Mouse (Mus musculus) midbrain, embryonic 13.5 days (tissue): Measurements from ENCODE around the gene Slc35e1. TPM values are rescaled to one million over a fixed set of nuclear protein-coding genes. Genes with fewer than 3 reads are reported as not detected.

Experiments used
- ATAC-seq: fragments of 200-750 bp; cut with Nextera tagmentation; 2 replicates; pipeline ENCODE4 v1.8.0; 2017; ENCODE audit warnings: mild to moderate bottlenecking, moderate TSS enrichment, moderate library complexity
- H3K27ac ChIP-seq: fragments of 300-500 bp; sonication (generic); 2 replicates; pipeline ENCODE4 v1.5.1; 2015; ENCODE audit warnings: inconsistent platforms, mild to moderate bottlenecking, moderate library complexity
- H3K27me3 ChIP-seq: fragments of 300-500 bp; sonication (generic); 2 replicates; pipeline ENCODE4 v1.6.1; 2015; ENCODE audit warnings: mild to moderate bottlenecking, inconsistent platforms
- H3K36me3 ChIP-seq: fragments of 300-500 bp; sonication (generic); 2 replicates; pipeline ENCODE4 v1.6.1; 2015; ENCODE audit warnings: mild to moderate bottlenecking, inconsistent platforms
- H3K4me1 ChIP-seq: fragments of 300-500 bp; sonication (generic); replicated peaks from 2 replicates; pipeline ENCODE4 v1.6.1; 2015; ENCODE audit warnings: inconsistent platforms
- H3K4me2 ChIP-seq: fragments of 300-500 bp; sonication (generic); replicated peaks from 2 replicates; pipeline ENCODE4 v1.6.1; 2015; ENCODE audit warnings: moderate library complexity, mild to moderate bottlenecking, inconsistent platforms
- H3K4me3 ChIP-seq: fragments of 300-500 bp; sonication (generic); replicated peaks from 2 replicates; pipeline ENCODE4 v1.5.1; 2015; ENCODE audit warnings: mild to moderate bottlenecking, inconsistent platforms
- H3K9ac ChIP-seq: fragments of 300-500 bp; sonication (generic); replicated peaks from 2 replicates; pipeline ENCODE4 v1.6.1; 2015; ENCODE audit warnings: mild to moderate bottlenecking, inconsistent platforms
- H3K9me3 ChIP-seq: fragments of 300-500 bp; sonication (generic); 2 replicates; pipeline ENCODE4 v1.6.1; 2016; ENCODE audit warnings: mild to moderate bottlenecking, inconsistent platforms
- WGBS: fragments of 180-500 bp; shearing (Covaris S2); methylation state at CpG from one replicate; pipeline ENCODE4 v1.1.7; 2015; 5-methylcytosine and 5-hydroxymethylcytosine counted together
- polyA plus RNA-seq: library from polyadenylated mRNA; unstranded; fragments of >200 nt; fragmentation: Nextera tagmentation; extraction: Ambion mirVana; gene quantifications from 2 replicates; pipeline ENCODE4 v1.2.1, GENCODE M21; 2015

Slc35e1 gene
- polyA plus RNA-seq, 1 experiment from 2014 or later = 11.9 TPM

DNA sequence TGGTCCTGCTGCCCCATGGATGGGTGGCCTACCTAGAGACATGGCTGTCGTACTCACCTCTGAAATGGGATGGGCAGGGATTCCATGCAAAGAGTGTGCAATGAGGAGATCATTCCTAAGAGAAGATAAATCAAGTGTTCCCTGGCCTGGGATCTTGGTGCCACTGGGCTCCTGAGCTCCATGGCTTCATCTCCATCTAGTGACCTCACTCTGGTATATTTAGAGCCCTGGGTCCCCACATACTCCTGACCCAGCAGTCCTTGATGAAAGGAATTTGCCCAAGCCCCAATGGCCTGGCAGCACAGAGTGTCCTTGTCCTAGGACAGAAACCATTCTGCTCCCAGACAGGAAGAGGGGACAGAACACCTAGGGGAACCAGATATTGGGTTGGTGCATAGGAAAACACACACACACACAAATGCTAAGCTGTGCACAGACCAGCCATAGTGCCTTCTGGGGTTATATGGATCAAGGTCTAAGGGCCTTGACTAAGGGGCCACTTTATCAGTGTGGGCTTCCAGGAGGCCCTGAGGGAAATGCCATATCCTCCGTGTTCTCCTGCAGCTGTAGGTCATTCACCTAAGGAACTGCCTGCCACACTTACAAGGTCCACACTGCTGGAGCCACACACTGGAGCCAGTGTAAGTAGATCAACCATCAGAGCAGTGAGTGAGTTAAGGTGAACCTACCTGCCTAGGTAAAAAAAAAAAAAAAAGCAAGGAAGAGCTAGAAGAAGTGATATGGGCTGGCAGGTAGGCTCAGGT, 7.3 kb upstream of the Slc35e1 start:
- H3K27ac ChIP-seq = no peak overlapping the region
- H3K9me3 ChIP-seq = no peaks in the 10 kb centered on the region
- no peak overlapping the region for H3K4me3 ChIP-seq
- WGBS = 93% methylated on average over 2 of the region's 2 CpGs
- no peak overlapping the region; the same call in 1 of the 2 replicates for H3K9ac ChIP-seq
- no peak overlapping the region for H3K4me2 ChIP-seq
- peaks cover 31% of the 10 kb centered on the region for H3K36me3 ChIP-seq
- no peaks in the 10 kb centered on the region for H3K27me3 ChIP-seq
- ATAC-seq = no peak
- H3K4me1 ChIP-seq = no peaks in the 10 kb centered on the region

DNA sequence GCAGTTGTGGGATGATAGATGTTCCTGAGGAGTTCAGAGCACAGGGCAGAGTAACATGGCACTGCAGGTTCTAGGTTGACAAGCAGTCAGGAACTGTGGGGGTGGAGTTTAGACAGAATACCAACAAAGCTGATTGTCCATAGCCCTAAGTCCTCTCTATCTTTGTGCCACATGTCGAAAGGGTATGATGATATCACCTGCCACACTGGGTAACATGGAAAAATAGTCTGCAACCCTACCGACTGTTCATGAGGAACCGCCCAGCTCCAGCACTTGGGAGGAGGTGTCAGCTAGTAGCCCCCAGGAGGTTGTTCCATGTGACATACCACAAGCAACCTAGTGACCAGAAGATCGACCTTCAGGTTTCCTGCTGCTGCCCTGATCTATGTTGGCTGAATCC, 6.1 kb upstream of the Slc35e1 start:
- no peak for ATAC-seq
- Histone ChIP-seq H3K4me2 (no peak overlapping the region), H3K27ac (no peak overlapping the region), H3K9me3 (no peaks in the 10 kb centered on the region), H3K4me1 (peaks cover 10% of the 10 kb centered on the region), H3K4me3 (no peak overlapping the region), H3K27me3 (no peaks in the 10 kb centered on the region), H3K36me3 (peaks cover 31% of the 10 kb centered on the region), H3K9ac (no peak overlapping the region)
- WGBS = 96% methylated on average over 4 of the region's 4 CpGs

DNA sequence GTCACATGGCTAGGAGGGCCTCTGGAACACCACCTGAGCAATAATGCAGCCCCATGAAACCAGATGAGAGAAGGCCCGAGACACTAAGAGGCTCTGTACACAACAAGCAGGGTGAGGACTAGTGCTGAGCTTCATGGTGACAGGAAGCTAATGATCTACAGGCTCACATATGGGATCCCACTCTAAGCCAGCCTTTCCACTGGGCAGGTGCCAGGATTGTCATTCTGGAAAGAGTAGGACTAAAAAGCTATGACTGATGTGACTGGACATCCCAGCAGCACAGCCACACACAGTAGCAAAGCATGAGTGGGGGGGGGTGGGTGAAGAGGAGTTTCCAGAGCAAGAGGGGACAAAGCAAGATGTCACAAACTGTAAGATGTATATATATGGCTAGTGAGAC, 5.5 kb upstream of the Slc35e1 start:
- WGBS = 96% methylated on average over 1 of the region's 1 CpGs
- H3K36me3 ChIP-seq = peaks cover 30% of the 10 kb centered on the region
- H3K27me3 ChIP-seq = no peaks in the 10 kb centered on the region
- ATAC-seq = no peak
- H3K4me2 ChIP-seq = no peak overlapping the region
- no peak overlapping the region for H3K4me3 ChIP-seq
- H3K9me3 ChIP-seq = no peaks in the 10 kb centered on the region
- H3K4me1 ChIP-seq = peaks cover 14% of the 10 kb centered on the region
- no peak overlapping the region for H3K27ac ChIP-seq
- no peak overlapping the region for H3K9ac ChIP-seq

DNA sequence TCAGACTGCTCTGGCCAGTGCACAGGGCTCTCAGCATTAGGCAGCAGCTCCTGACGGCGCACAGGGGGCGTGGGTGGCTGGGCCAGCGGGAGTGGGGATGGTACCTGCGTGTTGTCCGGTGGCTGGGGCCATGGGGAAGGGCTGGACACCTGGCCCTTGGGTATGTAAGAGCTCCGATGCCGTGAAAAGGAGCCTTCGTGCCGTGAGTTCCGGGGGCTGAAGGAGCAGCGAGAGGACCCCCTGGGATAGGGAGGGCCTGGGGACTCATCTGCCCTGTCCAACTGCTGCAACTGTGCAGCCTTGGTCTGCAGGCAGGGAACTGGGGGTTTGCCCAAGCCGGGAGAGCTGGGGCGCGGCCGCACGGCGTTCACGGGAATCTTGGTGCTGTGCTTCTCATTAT, 3.8 kb upstream of the Slc35e1 start:
- Histone ChIP-seq H3K36me3 (peaks cover 30% of the 10 kb centered on the region), H3K4me3 (no peak overlapping the region), H3K4me2 (no peak overlapping the region), H3K27me3 (no peaks in the 10 kb centered on the region), H3K9ac (no peak overlapping the region), H3K9me3 (no peaks in the 10 kb centered on the region), H3K4me1 (peaks cover 20% of the 10 kb centered on the region), H3K27ac (no peak overlapping the region)
- 91% methylated on average over 19 of the region's 19 CpGs for WGBS
- no peak for ATAC-seq

DNA sequence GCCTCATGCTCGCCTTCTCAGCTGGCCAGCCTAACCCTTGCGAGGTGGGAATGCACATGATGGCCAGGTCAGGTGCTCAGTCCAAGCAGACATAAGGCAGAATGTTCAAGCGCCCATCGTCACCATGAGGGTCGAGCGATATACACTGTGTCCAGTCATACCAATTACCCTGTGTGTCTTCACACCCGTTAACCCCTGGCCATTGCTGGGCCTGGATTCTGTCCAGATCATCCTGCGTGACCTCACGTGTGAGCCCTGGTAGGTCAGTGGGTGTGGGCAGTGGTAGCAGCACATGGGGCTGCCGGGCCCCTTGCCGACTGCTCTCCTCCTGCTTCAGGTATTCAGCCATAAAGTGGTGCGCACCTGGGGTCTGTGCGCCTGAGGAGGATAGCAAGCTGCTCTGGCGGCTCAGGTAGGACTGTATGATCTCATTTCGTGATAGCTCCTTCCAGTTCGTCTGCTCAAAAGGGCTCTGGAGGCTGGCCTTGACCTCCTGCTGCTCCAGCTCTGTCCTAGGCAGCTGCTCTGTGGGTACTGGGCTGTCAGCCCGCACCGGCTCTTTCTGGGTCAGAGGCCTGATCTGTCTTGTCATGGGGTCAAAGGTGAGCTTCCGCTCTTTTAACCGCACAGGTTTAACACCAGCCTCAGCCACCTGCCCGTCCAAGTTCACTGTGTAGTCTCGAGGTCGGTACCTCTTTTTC, 3.1 kb upstream of the Slc35e1 start:
- Histone ChIP-seq H3K27ac (no peak overlapping the region), H3K4me1 (peaks cover 25% of the 10 kb centered on the region), H3K4me3 (no peak overlapping the region), H3K4me2 (no peak overlapping the region), H3K9me3 (no peaks in the 10 kb centered on the region), H3K9ac (no peak overlapping the region), H3K36me3 (peaks cover 30% of the 10 kb centered on the region), H3K27me3 (no peaks in the 10 kb centered on the region)
- no peak for ATAC-seq
- 88% methylated on average over 23 of the region's 23 CpGs for WGBS

DNA sequence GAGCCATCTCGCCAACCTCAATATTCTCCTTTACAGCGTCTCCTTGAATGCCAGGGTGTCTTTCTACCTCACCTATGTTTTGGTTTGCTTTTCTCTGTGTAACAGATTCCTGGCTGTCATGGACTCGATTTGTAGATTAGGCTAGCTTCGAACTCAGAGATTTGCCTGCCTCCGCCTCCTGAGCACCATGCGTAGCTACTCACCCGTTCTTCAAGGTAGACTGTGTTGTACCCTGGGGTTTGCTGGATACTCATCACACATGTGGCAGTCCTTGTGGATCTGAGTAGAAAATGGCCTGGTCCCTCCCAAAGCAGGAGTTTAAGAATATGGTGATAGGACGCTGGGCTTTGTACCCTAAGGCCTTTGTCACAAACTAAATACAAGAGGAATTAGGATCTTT, 967 bp upstream of the Slc35e1 start:
- Histone ChIP-seq H3K4me2 (peak overlapping the region; percentile 87), H3K4me1 (peaks cover 25% of the 10 kb centered on the region), H3K4me3 (peak overlapping the region; percentile 90), H3K9ac (peak overlapping the region; percentile 71), H3K27ac (peak overlapping the region; percentile 69), H3K9me3 (no peaks in the 10 kb centered on the region), H3K36me3 (peaks cover 42% of the 10 kb centered on the region), H3K27me3 (no peaks in the 10 kb centered on the region)
- 12% methylated on average over 8 of the region's 8 CpGs for WGBS
- ATAC-seq = no peak

DNA sequence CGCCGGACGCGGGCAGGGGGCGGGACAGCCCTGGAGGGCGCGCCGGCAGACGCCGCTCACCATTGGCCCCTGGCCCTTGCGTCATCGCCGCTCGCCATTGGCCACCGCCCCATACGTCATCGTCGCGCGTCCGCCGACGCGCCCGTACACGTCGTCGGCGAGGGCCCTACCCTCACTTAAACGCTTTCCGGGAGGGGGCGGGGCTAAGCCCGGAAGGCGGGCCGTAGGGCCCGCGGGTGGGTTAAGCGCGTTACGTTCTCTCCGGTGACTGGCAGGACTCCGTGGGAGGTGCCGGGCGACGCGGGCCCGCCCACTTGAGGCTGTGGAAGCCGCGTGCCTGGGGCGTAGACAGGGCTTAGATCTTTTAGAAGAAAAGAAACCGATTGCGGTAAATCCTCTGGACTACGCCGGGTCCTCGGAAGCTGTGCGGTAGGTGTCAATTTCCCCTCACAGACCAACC, 238 bp upstream of the Slc35e1 start:
- Histone ChIP-seq H3K36me3 (peaks cover 48% of the 10 kb centered on the region), H3K4me3 (peak overlapping the region; percentile 90), H3K4me2 (peak overlapping the region; percentile 96), H3K4me1 (peaks cover 25% of the 10 kb centered on the region), H3K9ac (peak overlapping the region; percentile 91), H3K27me3 (no peaks in the 10 kb centered on the region), H3K9me3 (no peaks in the 10 kb centered on the region), H3K27ac (peak overlapping the region; percentile 76)
- ATAC-seq = peak; percentile 97
- 0% methylated on average over 46 of the region's 56 CpGs for WGBS

DNA sequence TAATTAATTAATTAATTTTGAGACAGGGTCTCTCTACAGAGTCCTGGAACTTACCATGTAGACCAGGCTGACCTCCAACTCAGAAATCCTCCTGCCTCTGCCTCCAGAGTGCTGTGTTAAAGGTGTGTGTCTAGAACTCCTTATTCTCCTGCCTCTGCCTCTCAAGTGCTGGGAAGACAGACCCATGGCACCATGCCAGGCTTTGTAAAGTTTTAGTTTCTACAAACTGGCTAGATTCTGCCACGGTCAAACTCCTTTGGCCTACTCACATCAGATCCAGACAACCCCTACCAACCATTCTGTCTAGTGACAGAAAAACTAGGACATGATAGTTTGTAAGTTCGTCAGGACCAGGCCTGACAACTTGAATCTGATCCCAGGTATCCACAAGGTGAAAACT, 1.4 kb downstream of the Slc35e1 start:
- no peak for ATAC-seq
- H3K9ac ChIP-seq = peak overlapping the region; percentile 91
- H3K27me3 ChIP-seq = no peaks in the 10 kb centered on the region
- peak overlapping the region; percentile 96 for H3K4me2 ChIP-seq
- H3K27ac ChIP-seq = no peak overlapping the region
- H3K4me1 ChIP-seq = peaks cover 25% of the 10 kb centered on the region
- peak overlapping the region; percentile 90 for H3K4me3 ChIP-seq
- 81% methylated on average over 2 of the region's 2 CpGs for WGBS
- no peaks in the 10 kb centered on the region for H3K9me3 ChIP-seq
- peaks cover 44% of the 10 kb centered on the region for H3K36me3 ChIP-seq

DNA sequence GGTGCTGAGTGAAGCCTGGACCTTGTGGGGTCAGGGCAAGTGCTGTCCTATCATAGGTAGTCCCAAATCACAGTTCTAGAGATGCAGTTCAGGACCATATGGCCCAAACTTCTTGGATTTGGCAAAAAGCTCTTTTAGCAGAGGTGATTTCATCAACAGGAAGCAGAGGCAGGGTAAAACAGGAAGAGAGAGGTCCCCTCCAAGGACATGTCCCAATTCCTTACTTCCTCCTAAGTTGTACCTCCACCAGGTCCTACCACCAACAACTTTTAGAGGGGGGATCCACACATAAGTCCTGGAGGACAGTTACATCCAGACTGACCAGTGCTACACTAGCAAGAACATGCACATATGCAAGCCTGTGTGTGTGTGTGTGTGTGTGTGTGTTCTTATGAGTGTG, 5.4 kb downstream of the Slc35e1 start:
- H3K9me3 ChIP-seq = no peaks in the 10 kb centered on the region
- peaks cover 12% of the 10 kb centered on the region for H3K4me1 ChIP-seq
- ATAC-seq = no peak
- H3K4me3 ChIP-seq = no peak overlapping the region
- H3K27me3 ChIP-seq = no peaks in the 10 kb centered on the region
- no peak overlapping the region for H3K9ac ChIP-seq
- H3K36me3 ChIP-seq = peaks cover 60% of the 10 kb centered on the region
- H3K4me2 ChIP-seq = no peak overlapping the region
- H3K27ac ChIP-seq = no peak overlapping the region

DNA sequence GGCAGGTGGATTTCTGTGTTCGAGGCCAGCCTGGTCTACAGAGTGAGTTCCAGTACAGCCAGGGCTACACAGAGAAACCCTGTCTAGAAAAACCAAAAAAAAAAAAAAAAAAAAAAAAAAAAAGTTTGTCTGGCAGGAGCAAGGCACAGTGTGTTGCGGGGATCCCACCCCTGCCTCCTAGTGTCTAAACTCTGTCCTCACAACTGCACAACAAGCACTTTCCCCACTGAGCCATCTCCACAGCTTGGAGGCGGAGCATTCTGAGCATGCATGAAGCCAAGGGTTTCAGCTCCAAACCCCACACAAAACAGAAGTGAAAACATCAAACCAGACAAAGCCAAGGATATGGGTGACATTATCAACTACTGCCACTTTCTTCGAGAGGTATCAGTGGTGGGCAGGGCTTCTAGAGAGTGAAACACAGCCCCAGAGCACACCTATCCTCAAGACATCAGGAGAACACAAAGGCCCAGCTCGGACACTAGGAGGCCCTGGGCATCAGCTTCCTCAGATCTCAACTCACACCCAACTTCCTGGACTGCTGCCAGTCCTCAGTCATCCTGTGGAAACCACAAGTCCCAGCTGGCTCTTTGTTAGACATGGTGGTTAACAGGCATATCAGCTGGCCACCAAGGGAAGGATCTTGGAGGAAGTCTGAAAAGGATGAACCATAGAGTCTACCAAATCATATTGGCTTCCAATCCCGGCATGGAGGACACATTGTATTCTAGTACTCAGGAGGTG, 6.8 kb downstream of the Slc35e1 start:
- Histone ChIP-seq H3K27ac (no peak overlapping the region), H3K4me2 (no peak overlapping the region), H3K9me3 (no peaks in the 10 kb centered on the region), H3K36me3 (peaks cover 69% of the 10 kb centered on the region), H3K9ac (no peak overlapping the region), H3K4me3 (no peak overlapping the region), H3K4me1 (no peaks in the 10 kb centered on the region), H3K27me3 (no peaks in the 10 kb centered on the region)
- no peak for ATAC-seq
- 92% methylated on average over 6 of the region's 6 CpGs for WGBS

DNA sequence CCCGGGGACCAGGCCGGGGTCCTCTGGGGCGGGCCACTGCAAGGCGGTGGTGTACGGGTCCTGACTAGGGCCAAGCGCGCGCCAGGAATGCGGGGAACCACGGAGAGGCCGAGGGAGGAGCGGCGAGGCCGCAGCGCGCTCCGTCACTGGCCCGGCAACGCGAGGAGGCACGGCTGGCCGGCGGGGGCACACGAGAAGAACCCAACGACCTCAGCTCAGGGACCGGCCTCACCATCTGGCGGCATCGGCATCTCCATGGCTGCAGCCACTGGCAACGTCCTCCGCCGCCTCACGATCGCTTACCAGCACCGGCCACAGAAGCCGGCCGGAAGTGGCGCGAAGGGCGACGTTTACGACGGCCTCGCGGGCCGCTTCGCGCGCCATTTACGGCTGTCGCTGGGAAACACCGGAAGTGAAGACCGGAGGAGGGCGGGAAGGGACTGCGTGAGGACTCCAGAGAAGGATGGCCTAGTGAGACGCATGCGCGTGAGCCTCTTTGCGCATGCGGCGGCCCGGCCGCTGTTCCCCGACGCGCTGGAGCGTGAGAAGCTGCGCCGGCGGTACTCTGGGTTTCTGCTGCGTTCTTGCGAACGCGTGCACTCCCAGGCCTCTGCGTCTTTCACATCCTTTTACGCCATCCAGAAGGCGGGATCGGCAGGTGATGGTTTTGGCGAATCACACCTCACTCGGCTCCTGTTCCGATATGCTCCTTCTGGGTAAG, 17.4 kb downstream of the Slc35e1 start, which contains the start of gene Cherp:
Gene Cherp, minus strand, starts transcription at position 401 of the 721 bp plus-strand sequence.
- H3K9ac ChIP-seq = peak within 1 kb of the TSS; percentile 87
- H3K4me2 ChIP-seq = peak within 1 kb of the TSS; percentile 97
- H3K36me3 ChIP-seq = peaks cover 39% of the 10 kb centered on the region
- H3K27me3 ChIP-seq = no peaks in the 10 kb centered on the region
- peak; percentile 97 for ATAC-seq
- H3K27ac ChIP-seq = peak within 1 kb of the TSS; percentile 86
- under 1% methylated on average over 79 of the region's 80 CpGs for WGBS
- H3K9me3 ChIP-seq = no peaks in the 10 kb centered on the region
- peak within 1 kb of the TSS; percentile 85 for H3K4me3 ChIP-seq
- peaks cover 28% of the 10 kb centered on the region for H3K4me1 ChIP-seq
